Mouse (Mus musculus): ENCODE measurements around the gene Atxn2.

- TF ChIP-seq CTCF (IDR thresholded peaks at IDR 0.05; ENCODE audit: low read depth, low read length) (no peak), POLR2A (IDR thresholded peaks at IDR 0.05; ENCODE audit: extremely low read depth, insufficient read depth, low read length) (no peak)
Observed at GRCm38 (mm10) chr5:121823668-121824067, 112.5 kb downstream of the Atxn2 start.
